Mouse (Mus musculus) cerebellum, postnatal 14 days (tissue): ENCODE data around the gene Vmn2r70.

ENCODE experiments used
- DNase-seq, 2 experiments: peaks; one replicate each; pipeline ENCODE4 v3.0.0; 2021; ENCODE audit warnings: mixed read lengths in 2 of 2

Vmn2r70 gene

DNA sequence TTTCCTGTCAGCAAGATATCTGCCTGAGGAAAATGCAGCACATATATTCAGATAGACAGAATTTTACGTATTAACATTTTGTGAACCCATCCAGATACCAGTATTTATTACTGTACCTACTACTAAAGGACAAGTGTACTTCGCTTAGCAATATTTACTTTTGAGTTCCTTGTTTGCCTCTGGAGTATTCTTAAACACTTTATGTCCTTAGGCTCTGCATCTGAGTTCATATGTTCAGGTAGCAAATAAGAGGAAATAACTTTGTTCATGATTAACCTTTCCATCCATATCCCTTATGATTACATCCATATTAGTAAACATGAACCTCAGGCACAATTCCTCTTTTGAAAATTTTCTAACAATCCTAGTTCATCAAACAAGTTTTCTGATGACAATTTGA, at the start of gene Vmn2r70:
Vmn2r70 (minus strand) TSS at position 101 of the 400 bp plus-strand sequence.
- no peak for DNase-seq

DNA sequence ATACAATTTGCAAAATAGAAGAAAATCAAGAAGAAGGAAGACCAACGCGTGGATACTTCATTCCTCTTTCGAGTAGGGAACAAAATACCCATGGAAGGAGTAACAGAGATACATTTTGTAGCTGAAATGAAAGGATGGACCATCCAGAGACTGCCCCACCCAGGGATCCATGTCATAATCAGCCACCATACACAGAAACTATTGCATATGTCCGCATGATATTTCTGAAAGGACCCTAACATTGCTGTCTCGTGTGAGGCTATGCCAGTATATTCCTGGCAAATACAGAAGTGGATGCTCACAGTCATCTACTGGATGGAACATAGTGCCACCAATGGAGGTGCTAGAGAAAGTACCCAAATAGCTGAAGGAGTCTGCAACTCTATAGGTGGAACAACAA, 6.2 kb downstream of the Vmn2r70 start, which contains the start of gene Vmn2r71:
Vmn2r71 (plus strand) TSS at position 301 of the 400 bp plus-strand sequence.
- no peak for DNase-seq

DNA sequence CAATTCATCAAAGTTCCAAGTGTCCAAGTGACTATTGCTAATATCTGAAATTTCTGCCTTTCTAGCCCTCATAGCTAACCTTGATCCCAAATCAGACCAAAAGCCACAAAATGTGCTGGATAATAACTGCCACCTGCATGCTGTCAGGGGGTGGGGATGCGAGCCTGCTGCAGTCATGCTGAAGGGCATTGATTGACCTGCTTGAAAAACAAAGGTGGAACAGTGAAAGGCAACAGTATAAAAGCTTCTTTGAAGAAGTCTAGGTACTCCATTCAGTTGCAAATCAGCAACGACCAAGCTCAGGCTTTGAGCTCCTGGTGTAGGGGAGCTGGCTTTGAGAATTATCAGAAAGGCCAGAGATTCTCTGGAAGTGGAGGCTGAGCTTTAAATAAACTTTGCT, 25.9 kb downstream of the Vmn2r70 start:
- no peak for DNase-seq

DNA sequence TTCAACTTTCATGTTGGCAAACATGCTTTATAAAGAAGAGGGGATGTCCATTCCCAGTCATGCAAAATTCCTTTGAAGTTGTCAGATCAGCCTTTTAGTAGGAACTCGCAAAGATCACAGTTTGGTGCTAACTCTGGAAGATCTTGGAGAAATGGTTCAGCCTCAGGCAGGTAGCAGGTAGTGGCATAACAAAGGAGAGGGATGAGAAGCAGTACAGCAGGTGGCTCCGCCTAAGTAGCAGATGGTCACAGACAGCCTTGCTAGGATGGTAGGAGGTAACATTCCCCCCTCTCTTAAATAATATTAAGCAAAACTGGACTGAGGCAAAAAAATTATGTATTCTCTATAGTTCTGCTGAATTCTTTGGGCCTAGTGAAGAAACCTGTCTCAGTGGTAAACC, 26.9 kb downstream of the Vmn2r70 start:
- DNase-seq, result no peak
